Mouse (Mus musculus): ENCODE results near the gene Sft2d2.

Gene Sft2d2

DNA sequence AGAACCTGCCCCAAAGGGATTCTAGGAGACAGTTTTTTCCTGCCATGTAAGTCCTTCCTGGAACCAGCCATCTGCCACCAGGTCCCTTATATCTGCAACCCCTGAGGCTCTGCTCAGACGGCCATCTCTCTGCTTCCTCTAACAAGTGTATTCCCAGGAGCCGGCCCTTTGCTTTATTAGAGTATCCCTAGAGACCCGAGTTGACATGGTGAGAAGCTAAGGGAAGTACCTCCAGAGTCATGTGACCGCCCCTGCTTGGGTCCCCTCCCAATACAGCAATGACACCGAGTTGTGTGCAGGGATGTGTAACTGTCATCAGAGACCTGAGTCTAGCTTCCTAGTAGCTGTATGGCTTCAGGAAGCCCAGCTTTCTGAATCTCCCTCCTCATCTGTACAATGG, 61.0 kb downstream of the Sft2d2 start:
- no peak for DNase-seq (ENCODE audit: low spot score)

DNA sequence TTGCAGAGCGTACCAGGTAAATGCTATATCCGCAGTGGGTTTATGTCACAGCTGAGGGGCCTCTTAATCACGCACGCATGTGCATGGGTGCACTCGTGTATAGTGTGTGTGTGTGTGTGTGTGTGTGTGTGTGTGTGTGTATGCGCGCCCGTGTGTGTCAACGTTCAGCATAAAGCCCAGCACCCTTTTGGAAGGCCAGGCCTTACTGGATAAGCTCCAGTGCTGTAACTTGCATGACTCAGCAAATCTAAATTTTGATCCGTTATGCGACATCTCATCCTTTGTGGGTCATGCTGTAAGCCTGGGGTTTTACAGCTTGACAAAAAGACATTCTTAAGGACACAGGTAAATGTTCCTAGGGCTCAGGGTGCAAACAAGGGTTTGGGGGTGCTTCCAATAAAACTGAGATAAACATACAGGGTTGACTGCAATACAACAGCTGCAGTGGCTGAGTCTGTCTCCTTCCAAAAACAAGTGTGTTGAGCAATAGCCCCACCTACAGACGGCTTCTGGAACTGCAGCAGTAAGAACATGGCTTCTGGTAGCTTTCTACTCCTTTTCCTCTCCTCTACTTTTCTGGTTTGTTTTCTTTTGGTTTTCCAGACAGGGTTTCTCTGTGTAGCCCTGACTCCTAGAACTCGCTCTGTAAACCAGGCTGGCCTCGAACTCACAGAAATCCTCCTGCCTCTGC, 61.9 kb downstream of the Sft2d2 start:
- DNase-seq (ENCODE audit: low spot score) = peak; percentile 61

DNA sequence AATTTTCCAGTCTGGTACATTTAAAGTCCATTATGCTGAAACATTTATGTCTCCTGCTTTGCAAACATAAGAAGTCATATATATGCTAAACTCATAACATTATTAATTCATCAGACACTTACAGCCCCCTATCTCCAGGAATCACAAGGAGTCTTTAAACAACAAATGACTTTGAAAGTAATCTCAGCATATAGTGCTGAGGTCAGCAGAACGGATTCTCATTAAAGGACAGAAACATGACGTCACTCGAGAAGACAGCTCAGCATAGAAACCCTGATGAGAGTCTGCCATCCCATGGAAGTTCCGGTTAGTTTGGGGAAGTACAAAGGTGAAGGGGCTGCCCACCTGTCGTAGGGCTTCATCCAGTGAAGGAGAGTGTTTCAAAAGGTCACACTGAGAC, 64.7 kb downstream of the Sft2d2 start:
- DNase-seq (ENCODE audit: low spot score) = no peak
